Mouse (Mus musculus) liver, adult 2 months (tissue): Measurements from ENCODE around the gene Sars. TPM values are rescaled to one million over a fixed set of nuclear protein-coding genes. Genes with fewer than 3 reads are reported as not detected.

ENCODE experiments used
- DNase-seq: peaks from one replicate; pipeline ENCODE4 v3.0.0-alpha.2; 2011; ENCODE audit warnings: low read depth, low spot score; ENCODE audit errors: extremely low read depth
- H3K27ac ChIP-seq: fragments of 200-500 bp; replicated peaks from 2 replicates; pipeline ENCODE4 v1.5.1; 2012; ENCODE audit warnings: low read depth, mild to moderate bottlenecking, control low read depth, inconsistent platforms, low read length; ENCODE audit not compliant: insufficient read depth
- H3K27me3 ChIP-seq: fragments of 200-500 bp; 2 replicates; pipeline ENCODE4 v1.6.1; 2012; ENCODE audit warnings: mild to moderate bottlenecking, moderate library complexity, low read length, inconsistent platforms; ENCODE audit not compliant: control insufficient read depth, insufficient read depth
- H3K36me3 ChIP-seq: fragments of 200-500 bp; 2 replicates; pipeline ENCODE4 v1.6.1; 2012; ENCODE audit warnings: low read length, inconsistent platforms; ENCODE audit not compliant: control insufficient read depth, insufficient read depth
- H3K4me1 ChIP-seq: fragments of 200-500 bp; 2 replicates; pipeline ENCODE4 v1.6.1; 2011; ENCODE audit warnings: low read length; ENCODE audit not compliant: control insufficient read depth, insufficient read depth
- H3K4me3 ChIP-seq: fragments of 200-500 bp; 2 replicates; pipeline ENCODE4 v1.5.1; 2011; ENCODE audit warnings: low read depth, mild to moderate bottlenecking, control low read depth, low read length, moderate library complexity; ENCODE audit not compliant: insufficient read depth
- H3K79me2 ChIP-seq: fragments of 200-500 bp; 2 replicates; pipeline ENCODE4 v1.6.1; 2012; ENCODE audit warnings: inconsistent platforms, mild to moderate bottlenecking, low read length, moderate library complexity; ENCODE audit not compliant: control insufficient read depth, insufficient read depth
- H3K9ac ChIP-seq: fragments of 200-500 bp; 2 replicates; pipeline ENCODE4 v1.6.1; 2012; ENCODE audit warnings: low read depth, mild to moderate bottlenecking, control low read depth, inconsistent platforms, low read length
- CTCF ChIP-seq: fragments of 200-500 bp; IDR thresholded peaks from 2 replicates; pipeline ENCODE4 v1.5.1; 2011; ENCODE audit warnings: low read depth, low read length, control low read depth
- POLR2A ChIP-seq: fragments of 200-500 bp; IDR thresholded peaks from 2 replicates; pipeline ENCODE4 v1.6.1; 2011; ENCODE audit warnings: low read length, control low read depth; ENCODE audit not compliant: insufficient read depth; ENCODE audit errors: extremely low read depth
- WGBS: fragments of 180-500 bp; shearing (Covaris S2); methylation state at CpG from one replicate; pipeline ENCODE4 v1.1.7; 2018; 5-methylcytosine and 5-hydroxymethylcytosine counted together
- polyA plus RNA-seq: library from polyadenylated mRNA; depleted of rRNA; stranded (reverse); fragments of >200 nt; gene quantifications from 2 replicates; pipeline ENCODE4 v1.2.3, GENCODE M21; 2012
- total RNA-seq: library from RNA; depleted of rRNA; stranded (reverse); fragments of >200 nt; gene quantifications from 2 replicates; pipeline ENCODE4 v1.2.3, GENCODE M21; 2014

Gene Sars
- total and polyA plus RNA-seq, 2 experiments: 24.7 to 31.3 TPM

GRCm38 (mm10) chr3:108475496-108475895, 30.5 kb upstream of the Sars start:
- no peak overlapping the region for H3K4me3 ChIP-seq
- WGBS: 70% methylated on average over 5 of the region's 5 CpGs
- H3K27ac ChIP-seq: no peak overlapping the region
- peak; percentile 19 for DNase-seq
- no peak overlapping the region for H3K9ac ChIP-seq
- peaks cover 7% of the 10 kb centered on the region for H3K4me1 ChIP-seq
- H3K79me2 ChIP-seq: no peaks in the 10 kb centered on the region
- H3K36me3 ChIP-seq: no peaks in the 10 kb centered on the region
- 0 out of 2 replicates have a peak, but pooled peaks cover 3% of the 10 kb centered on the region for H3K27me3 ChIP-seq
- TF ChIP-seq CTCF (no peak), POLR2A (no peak)

- TF ChIP-seq POLR2A (no peak), CTCF (no peak)
- WGBS: 86% methylated on average over 7 of the region's 7 CpGs
- H3K9ac ChIP-seq: no peak overlapping the region
- H3K79me2 ChIP-seq: no peaks in the 10 kb centered on the region
- DNase-seq: no peak
- H3K27ac ChIP-seq: no peak overlapping the region
- no peaks in the 10 kb centered on the region for H3K36me3 ChIP-seq
- H3K4me3 ChIP-seq: no peak overlapping the region
- H3K4me1 ChIP-seq: peaks cover 7% of the 10 kb centered on the region
- 0 out of 2 replicates have a peak, but pooled peaks cover 3% of the 10 kb centered on the region for H3K27me3 ChIP-seq
Observed at GRCm38 (mm10) chr3:108474969-108475368, 30.0 kb upstream of the Sars start.

- TF ChIP-seq POLR2A (no peak), CTCF (no peak)
- H3K4me1 ChIP-seq: no peaks in the 10 kb centered on the region
- no peak overlapping the region for H3K27ac ChIP-seq
- DNase-seq: peak; percentile 35
- H3K36me3 ChIP-seq: no peaks in the 10 kb centered on the region
- H3K4me3 ChIP-seq: no peak overlapping the region
- no peaks in the 10 kb centered on the region for H3K79me2 ChIP-seq
- 0 out of 2 replicates have a peak, but pooled peaks cover 3% of the 10 kb centered on the region for H3K27me3 ChIP-seq
- no peak overlapping the region for H3K9ac ChIP-seq
- WGBS: 53% methylated on average over 8 of the region's 8 CpGs
Observed at GRCm38 (mm10) chr3:108467760-108468159, 22.8 kb upstream of the Sars start.

GRCm38 (mm10) chr3:108466425-108466824, 21.4 kb upstream of the Sars start:
- Histone ChIP-seq H3K36me3 (no peaks in the 10 kb centered on the region), H3K9ac (no peak overlapping the region), H3K27ac (no peak overlapping the region), H3K79me2 (no peaks in the 10 kb centered on the region), H3K4me3 (no peak overlapping the region), H3K27me3 (no peaks in the 10 kb centered on the region), H3K4me1 (no peaks in the 10 kb centered on the region)
- DNase-seq: peak; percentile 39
- 70% methylated on average over 6 of the region's 6 CpGs for WGBS
- TF ChIP-seq POLR2A: no peak
- TF ChIP-seq CTCF: peak; percentile 88

- no peak overlapping the region for H3K9ac ChIP-seq
- no peak overlapping the region for H3K4me3 ChIP-seq
- 29% methylated on average over 10 of the region's 10 CpGs for WGBS
Observed at GRCm38 (mm10) chr3:108458866-108459265, 13.9 kb upstream of the Sars start.

GRCm38 (mm10) chr3:108458380-108458779, 13.4 kb upstream of the Sars start:
- Histone ChIP-seq H3K36me3 (no peaks in the 10 kb centered on the region), H3K9ac (no peak overlapping the region)
- TF ChIP-seq POLR2A (no peak), CTCF (no peak)

More at GRCm38 (mm10) chr3:108458866-108459265, 13.9 kb upstream of the Sars start:
- no peak overlapping the region for H3K27ac ChIP-seq
- no peaks in the 10 kb centered on the region for H3K36me3 ChIP-seq
- H3K27me3 ChIP-seq: no peaks in the 10 kb centered on the region
- H3K79me2 ChIP-seq: no peaks in the 10 kb centered on the region
- no peak for DNase-seq
- no peak for TF ChIP-seq CTCF
- TF ChIP-seq POLR2A: no peak
- no peaks in the 10 kb centered on the region for H3K4me1 ChIP-seq

More at GRCm38 (mm10) chr3:108458380-108458779, 13.4 kb upstream of the Sars start:
- Histone ChIP-seq H3K27me3 (no peaks in the 10 kb centered on the region), H3K27ac (no peak overlapping the region), H3K4me1 (no peaks in the 10 kb centered on the region), H3K4me3 (peak overlapping the region; percentile 29; the same call in 1 of the 2 replicates), H3K79me2 (no peaks in the 10 kb centered on the region)
- DNase-seq: no peak
- 63% methylated on average over 14 of the region's 14 CpGs for WGBS
